Mouse (Mus musculus): ENCODE measurements around the gene R3hdm1.
"Not testable (repeated sequence)": the region's sequence is repeated elsewhere in the genome, so short reads cannot be mapped to it uniquely, and the experiment has no call there.

The R3hdm1 gene

DNA sequence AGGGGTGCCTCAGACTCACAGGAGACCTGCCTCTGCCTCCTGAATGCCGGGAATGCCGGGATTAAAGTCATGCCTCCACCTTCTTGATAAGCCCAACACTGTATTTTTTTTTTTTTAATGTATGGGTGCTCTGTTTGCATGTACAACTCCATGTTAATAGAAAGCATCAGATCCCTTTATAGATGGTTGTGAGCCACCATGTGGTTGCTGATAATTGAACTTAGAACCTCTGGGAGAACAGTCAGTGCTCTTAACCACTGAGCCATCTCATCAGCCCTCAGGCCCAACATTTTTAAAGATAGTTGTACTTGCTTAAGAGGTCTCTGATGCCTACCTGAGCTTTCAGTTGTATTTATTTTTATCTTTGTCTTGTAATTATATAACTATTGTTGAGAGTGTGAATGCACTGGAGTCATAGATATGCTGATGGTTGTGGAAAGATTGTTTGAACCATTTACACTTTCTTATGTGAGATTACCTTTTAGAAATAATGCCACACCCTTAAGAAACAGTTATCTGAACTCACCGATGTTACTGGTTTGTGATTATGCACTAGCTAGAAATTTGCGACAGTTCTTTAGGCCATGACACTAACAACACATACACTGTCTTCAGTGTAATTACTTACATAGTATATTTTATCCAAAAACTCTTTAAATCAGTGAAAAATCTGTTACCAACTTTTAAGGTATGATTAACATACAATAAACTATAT is 18.0 kb downstream of the R3hdm1 start:
- in situ Hi-C loops (cut with MboI; ENCODE audit: unreplicated experiment in 2 of 2) = no loop called here

GRCm38 (mm10) chr1:128136222-128136621 is 33.1 kb downstream of the R3hdm1 start:
- in situ Hi-C loops (cut with MboI; ENCODE audit: unreplicated experiment in 2 of 2) = loop anchor here (25.0 kb wide), 1 partner anchor 199 kb away; no protein-coding TSS in a partner anchor

DNA sequence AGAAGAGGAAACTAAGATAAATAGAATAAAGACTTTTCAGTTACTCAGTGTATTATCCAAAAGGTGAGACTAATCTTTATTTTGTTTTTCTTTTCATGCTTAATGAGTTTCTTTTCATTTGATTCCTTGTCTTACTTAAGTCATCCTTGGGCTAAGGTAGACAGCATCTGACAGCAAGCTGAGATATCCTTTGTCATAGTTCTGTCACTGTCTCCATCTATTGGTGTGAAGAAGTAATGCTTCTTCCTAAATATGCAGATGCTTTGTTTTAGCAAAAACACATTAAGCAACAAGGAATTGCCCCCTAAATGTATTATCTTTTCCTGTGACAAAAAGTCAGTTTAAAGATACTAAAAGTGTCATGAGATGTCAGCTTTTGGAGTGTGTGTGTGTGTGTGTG is 37.9 kb downstream of the R3hdm1 start:
- in situ Hi-C loops (cut with MboI; ENCODE audit: unreplicated experiment in 2 of 2) = loop anchor here (5.0 to 25.0 kb wide), 2 partner anchors 204 to 309 kb away; no protein-coding TSS in a partner anchor

DNA sequence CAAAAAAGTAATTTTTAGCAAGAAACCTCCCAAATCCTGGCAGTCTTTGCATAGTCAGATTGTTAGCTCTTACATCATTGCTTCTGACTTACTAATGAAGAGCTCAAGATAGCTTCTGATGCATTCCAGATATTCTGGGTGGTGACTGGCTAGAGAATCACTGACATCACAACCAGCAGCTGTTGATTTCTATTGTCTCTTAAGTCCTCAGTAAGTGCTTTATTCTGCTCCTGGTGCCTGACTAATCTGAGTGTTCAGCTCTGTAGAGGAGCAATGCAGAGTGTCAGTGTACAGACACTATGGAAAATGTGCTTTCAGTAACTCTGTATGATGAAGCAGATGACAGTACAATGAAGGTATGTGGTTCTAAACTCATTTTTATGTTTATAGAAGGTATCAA is 38.6 kb downstream of the R3hdm1 start:
- in situ Hi-C loops (cut with MboI; ENCODE audit: unreplicated experiment in 2 of 2) = loop anchor here (5.0 to 25.0 kb wide), 2 partner anchors 204 to 309 kb away; no protein-coding TSS in a partner anchor

DNA sequence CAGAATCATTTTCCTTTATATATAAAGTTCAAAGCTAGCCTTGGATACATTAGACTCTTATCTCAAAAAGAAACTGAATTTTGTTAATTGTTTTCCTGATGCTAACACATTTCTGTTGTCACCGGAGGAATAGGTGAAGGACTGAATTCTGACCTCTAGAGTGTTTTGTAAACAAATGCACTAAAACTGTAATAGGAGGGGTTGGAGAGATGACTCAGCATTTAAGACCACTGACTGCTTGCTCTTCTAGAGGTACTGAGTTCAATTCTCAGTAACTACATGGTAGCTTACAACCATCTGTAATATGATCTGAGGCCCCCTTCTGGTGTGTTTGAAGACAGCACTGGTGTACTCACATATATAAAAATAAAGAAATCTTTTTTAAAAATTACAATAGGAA is 63.9 kb downstream of the R3hdm1 start:
- in situ Hi-C loops (cut with MboI; ENCODE audit: unreplicated experiment in 2 of 2) = loop anchor here in 1 of 2 experiments (25.0 kb wide), 1 partner anchor 680 kb away; no protein-coding TSS in a partner anchor

- in situ Hi-C loops (cut with MboI; ENCODE audit: unreplicated experiment in 2 of 2) = loop anchor here in 1 of 2 experiments (25.0 kb wide), 1 partner anchor 683 kb away; no protein-coding TSS in a partner anchor
Observed at GRCm38 (mm10) chr1:128170104-128170503, 67.0 kb downstream of the R3hdm1 start.

- in situ Hi-C loops (cut with MboI; ENCODE audit: unreplicated experiment in 2 of 2) = no loop called here
Observed at GRCm38 (mm10) chr1:128191426-128191825, 88.3 kb downstream of the R3hdm1 start.

- in situ Hi-C loops (cut with MboI; ENCODE audit: unreplicated experiment in 2 of 2) = no loop called here
Observed at GRCm38 (mm10) chr1:128192369-128192768, 89.3 kb downstream of the R3hdm1 start.

DNA sequence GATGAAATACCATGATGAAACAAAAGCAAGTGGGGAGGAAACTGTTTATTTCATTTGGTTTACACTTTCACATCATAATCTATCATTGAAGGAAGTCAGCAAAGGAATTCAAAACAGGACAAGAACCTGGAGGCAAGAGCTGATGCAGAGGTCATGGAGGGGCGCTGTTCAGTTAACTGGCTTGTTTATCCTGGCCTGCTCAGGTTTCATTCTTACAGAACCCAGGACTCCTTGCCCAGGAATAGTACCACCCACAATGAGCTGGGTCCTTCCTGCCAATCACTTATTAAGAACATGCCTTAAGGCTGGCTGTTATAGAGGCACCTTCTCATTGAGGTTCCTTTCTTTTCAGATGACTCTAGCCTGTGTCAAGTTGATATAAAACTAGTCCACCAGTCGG is 90.9 kb downstream of the R3hdm1 start:
- in situ Hi-C loops (cut with MboI; ENCODE audit: unreplicated experiment in 2 of 2) = no loop called here

DNA sequence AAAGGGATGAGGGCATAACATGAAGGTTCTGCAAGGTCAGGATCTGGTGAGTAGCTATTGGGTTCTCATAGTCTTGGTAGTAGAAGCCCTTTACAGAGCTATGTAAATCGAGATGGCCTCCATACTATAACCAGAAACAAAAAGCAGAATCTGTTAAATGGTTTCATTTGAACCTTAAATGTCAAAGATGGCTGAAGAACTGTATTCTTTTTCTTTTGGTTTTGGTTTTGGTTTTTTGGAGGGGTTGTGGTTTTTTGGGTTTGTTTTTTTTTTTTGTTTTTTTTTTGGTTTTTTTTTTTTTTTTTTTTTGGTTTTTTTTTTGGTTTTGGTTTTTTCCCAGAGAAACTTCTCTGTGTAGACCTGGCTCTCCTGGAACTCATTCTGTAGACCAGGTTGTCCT is 94.3 kb downstream of the R3hdm1 start:
- in situ Hi-C loops (cut with MboI; ENCODE audit: unreplicated experiment in 2 of 2) = no loop called here

DNA sequence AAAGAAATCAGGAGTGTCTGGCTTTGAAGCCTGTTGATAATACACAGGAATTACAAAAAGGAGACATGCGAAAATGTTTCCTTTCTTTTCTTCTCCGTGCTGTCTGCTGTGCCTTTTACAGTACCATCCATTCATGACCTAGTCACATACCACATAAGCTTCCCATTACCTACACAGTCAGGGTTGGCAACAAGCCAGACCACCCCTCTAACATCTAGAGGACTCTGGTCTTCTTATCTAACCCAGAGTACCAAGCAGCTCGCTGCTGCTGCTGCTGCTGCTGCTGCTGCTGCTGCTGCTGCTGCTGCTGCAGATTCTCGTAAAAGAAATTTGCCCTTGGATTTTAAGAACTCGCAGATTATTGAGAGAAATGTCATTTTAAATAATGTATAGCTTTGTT is 110.2 kb downstream of the R3hdm1 start:
- in situ Hi-C loops (cut with MboI; ENCODE audit: unreplicated experiment in 2 of 2) = no loop called here

DNA sequence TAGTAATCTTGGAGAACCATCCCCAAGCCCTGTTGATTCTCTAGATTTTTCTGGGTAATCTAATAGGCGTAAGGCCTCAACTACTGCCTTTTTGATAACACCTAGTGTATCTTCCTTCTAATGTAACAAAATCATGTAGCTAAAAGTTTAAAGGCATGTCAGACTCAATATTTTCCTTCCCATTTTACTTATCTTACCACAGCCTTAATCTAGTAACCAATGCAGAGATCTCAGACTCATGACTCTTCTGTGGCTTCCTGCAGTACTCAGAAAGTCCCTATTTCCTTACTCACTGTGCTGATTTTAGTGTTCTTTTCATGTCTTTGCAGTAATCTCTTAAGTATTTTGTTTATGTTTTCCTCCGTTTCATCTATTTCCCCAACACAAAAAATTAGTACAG is 118.8 kb downstream of the R3hdm1 start:
- in situ Hi-C loops (cut with MboI; ENCODE audit: unreplicated experiment in 2 of 2) = no loop called here

- in situ Hi-C loops (cut with MboI; ENCODE audit: unreplicated experiment in 2 of 2) = no loop called here
Observed at GRCm38 (mm10) chr1:128223304-128223703, 120.2 kb downstream of the R3hdm1 start.

GRCm38 (mm10) chr1:128235181-128235580 is 132.1 kb downstream of the R3hdm1 start:
- in situ Hi-C loops (cut with MboI; ENCODE audit: unreplicated experiment in 2 of 2) = no loop called here

- in situ Hi-C loops (cut with MboI; ENCODE audit: unreplicated experiment in 2 of 2) = no loop called here
Observed at GRCm38 (mm10) chr1:128243627-128243995, 140.5 kb downstream of the R3hdm1 start, which contains the start of gene Ubxn4. Gene Ubxn4, plus strand, starts transcription at chr1:128243964.

DNA sequence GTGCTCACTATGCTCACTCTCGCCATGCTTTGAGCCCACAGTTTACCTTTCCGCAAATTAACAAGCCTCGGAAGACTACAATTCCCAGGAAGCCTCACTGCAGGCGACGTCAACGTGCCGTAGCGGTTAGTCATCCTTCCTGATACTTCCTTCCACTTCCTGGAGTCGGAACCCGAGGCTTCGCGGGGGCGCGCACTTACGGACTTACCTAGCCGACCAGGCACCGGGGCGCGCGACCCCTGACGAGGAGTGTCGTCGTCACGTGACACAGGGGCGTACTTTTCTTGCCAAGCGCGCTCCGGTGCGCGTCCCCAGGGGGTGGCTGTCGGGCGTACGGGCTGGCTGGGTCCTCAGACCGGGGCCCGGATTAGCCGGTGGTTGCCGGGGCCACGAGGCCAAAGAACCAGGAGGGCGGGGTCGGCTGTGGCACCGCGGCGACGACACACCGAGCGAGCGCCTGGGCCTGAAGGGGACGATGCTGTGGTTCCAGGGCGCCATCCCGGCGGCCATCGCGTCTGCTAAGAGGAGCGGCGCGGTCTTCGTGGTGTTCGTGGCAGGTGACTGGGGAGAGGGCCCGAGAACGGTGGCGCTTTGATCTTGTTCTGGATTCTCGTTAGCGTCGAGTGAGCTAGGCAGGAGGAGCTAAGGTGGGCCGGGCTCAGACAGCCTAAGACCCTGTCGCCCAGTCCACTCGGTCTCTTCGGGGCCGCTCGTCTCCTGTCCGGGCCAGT is 141.1 kb downstream of the R3hdm1 start:
- in situ Hi-C loops (cut with MboI; ENCODE audit: unreplicated experiment in 2 of 2) = no loop called here

GRCm38 (mm10) chr1:128244727-128245355 is 141.7 kb downstream of the R3hdm1 start:
- in situ Hi-C loops (cut with MboI; ENCODE audit: unreplicated experiment in 2 of 2) = no loop called here

- in situ Hi-C loops (cut with MboI; ENCODE audit: unreplicated experiment in 2 of 2) = not testable (repeated sequence)
Observed at GRCm38 (mm10) chr1:128267061-128267460, 164.0 kb downstream of the R3hdm1 start.

DNA sequence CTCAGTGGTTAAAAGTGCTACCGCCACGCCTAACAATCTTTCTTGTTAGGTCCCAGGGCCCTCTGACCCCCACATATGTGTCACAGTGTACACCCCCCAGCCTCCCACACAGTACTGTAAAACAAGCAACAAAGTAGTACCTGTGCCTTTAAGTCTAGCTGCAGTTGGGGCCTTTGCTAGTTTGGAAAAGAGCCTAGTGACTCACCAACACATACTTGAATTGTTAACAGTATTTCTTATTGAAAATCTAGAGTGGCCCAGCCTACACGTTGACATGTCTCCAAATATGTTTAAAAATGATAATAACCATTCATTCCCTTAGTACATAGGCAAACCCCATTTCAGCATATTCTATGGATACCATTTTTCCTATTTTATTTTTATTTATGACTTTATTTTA is 167.6 kb downstream of the R3hdm1 start:
- in situ Hi-C loops (cut with MboI; ENCODE audit: unreplicated experiment in 2 of 2) = loop anchor here in 1 of 2 experiments (10.0 kb wide), 1 partner anchor 974 kb away; no protein-coding TSS in a partner anchor

DNA sequence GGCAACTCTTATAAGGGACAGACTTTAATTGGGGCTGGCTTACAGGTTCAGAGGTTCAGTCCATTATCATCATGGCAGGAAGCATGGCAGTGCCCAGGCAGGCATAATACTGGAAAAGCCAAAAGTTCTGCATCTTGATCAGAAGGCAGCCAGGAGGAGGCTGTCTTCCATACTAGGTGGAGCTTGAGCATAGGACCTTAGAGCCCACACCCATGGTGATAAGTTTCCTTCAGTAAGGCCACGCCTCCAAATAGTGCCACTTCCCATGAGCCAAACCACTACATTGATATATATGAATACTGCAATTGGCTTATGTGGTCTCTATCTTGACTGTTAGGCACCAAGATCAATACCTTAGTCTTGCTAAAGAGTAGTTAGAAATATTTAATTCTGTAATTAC is 172.8 kb downstream of the R3hdm1 start:
- in situ Hi-C loops (cut with MboI; ENCODE audit: unreplicated experiment in 2 of 2) = loop anchor here (10.0 to 25.0 kb wide), 3 partner anchors 811 to 969 kb away; no protein-coding TSS in a partner anchor

DNA sequence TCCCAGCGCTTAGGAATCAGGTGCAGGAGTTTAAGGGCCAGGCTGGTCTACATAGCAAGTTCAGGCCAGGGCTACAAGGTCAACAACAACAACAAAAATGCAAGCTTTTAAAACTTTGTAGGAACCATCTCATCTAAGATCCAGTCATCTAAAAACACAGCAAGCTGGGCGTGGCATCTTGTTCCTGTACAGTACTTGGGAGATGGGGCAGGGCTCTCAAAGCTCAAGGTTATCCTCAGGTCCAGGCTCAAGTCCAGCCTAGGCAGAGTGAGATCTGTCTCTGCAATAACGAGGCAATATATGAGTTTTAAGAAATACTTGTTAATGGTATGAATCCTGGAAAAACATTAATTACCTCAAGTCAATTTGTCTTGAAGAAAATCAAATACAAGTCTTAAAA is 175.5 kb downstream of the R3hdm1 start:
- in situ Hi-C loops (cut with MboI; ENCODE audit: unreplicated experiment in 2 of 2) = loop anchor here (10.0 to 25.0 kb wide), 3 partner anchors 809 to 966 kb away; no protein-coding TSS in a partner anchor

Data from v-Abl transformed pro-B cells (cell line).